Mouse (Mus musculus): ENCODE measurements around the gene Tars2.

GRCm38 (mm10) chr3:95693821-95694807 lies 65.9 kb downstream of the Tars2 start:
- no peak for TF ChIP-seq GATA1 (IDR thresholded peaks at IDR 0.05; ENCODE audit: low read length)
- no peak for TF ChIP-seq TAL1 (IDR thresholded peaks at IDR 0.05; ENCODE audit: low read length)

All from erythroblast, embryonic 14.5 days (primary cell).